Mouse (Mus musculus) layer of hippocampus, postnatal 25 days (tissue): Measurements from ENCODE around the gene Stra8. TPM values are rescaled to one million over a fixed set of nuclear protein-coding genes. Genes with fewer than 3 reads are reported as not detected.

ENCODE experiments used
- DNase-seq, 2 experiments: peaks; one replicate each; pipeline ENCODE4 v3.0.0; 2022; ENCODE audit warnings: mixed read lengths in 2 of 2, low spot score in 1 of 2; ENCODE audit errors: extremely low spot score in 1 of 2
- total RNA-seq, 2 experiments: library from RNA; stranded (reverse); gene quantifications; 2 replicates each; pipeline ENCODE4 v1.2.3; 2021

The Stra8 gene
- total RNA-seq, 2 experiments from 2014 or later = not detected

DNA sequence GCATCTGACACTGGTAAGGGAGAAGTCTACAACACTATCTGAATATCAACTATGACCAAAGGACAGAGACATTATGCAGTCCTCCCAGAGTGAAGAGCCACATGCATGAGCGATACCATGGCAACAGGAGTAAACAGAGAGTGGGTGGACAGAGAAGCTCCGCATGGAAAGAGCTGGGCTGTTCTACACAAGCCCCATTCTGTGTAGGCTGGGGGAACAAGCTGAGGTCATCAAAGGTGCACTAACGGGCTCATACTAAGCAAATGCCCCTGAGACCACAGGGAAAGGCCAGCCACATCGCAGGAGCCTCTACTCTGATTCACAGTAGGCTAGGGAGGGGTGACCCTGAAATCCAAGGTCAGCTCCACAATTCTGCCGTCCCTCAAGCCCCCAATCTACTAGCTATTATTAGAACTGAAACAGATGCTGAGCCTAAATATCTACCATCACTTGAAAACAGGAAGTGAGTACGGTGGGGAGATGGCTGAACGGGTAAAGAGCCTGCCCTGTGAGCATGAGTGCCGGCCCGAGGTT is 18.0 kb upstream of the Stra8 start:
- no peak for DNase-seq

DNA sequence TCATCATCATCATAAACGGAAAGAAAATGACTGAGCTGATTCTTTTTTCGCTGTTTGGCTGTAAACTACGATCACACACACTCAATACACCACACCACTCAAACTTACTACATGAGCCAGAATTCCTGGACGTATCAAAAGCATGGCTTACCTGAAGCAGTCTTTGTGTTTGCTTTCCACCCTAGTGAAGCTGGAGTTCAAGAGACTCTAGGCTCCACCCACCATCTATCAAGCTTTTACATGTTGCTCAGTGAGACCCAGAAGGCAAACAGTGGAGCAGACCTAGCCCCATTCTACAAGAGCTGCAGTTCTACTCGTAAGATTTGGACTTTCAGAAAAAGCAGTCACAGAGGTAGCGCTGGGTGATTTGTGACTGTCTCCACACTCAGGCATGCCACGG is 17.4 kb upstream of the Stra8 start:
- DNase-seq = no peak

DNA sequence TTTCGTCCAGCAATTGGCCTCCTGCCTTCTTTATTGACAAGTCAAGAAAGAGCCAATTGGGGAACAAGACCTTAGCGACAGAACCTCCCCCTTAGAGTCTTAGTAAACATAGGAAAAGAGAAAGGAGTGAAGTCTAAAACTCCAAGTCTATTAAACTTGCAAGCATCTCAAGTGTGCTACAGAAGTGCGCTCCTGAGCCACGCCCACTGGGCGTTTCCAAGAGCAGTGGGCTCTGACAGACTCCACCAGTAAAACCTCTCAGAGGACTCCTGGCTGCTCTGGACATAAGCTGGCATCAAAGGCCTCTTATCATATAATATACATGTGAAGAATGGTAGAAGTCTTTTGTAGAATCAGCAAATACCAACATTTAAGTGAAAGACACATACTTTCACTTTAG is 16.5 kb upstream of the Stra8 start:
- no peak for DNase-seq

- no peak for DNase-seq
Observed at GRCm38 (mm10) chr6:34903851-34904250, 16.1 kb upstream of the Stra8 start.

GRCm38 (mm10) chr6:34904361-34904760 is 15.6 kb upstream of the Stra8 start:
- no peak for DNase-seq

- DNase-seq = no peak
Observed at GRCm38 (mm10) chr6:34906125-34906524, 13.8 kb upstream of the Stra8 start.

DNA sequence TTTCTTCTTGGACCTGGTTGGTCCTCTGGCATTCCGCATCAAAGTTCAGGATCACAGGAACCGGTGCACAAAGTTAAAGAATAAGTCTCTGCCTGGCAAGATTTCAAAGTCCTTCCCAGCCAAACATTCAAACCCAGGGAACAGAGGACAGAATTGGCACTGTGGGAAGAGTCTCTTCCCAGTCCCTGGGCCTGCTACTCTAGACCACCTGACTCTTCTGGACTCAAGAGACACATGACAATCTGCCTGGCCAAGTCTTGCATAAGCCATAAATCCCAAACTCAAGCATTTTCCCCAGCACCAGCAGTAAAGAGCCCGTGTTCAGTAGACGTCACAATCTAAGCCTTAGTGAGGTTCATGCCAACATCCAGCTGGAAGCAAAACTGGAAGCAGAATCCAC is 13.3 kb upstream of the Stra8 start:
- DNase-seq = no peak

GRCm38 (mm10) chr6:34907121-34907614 is 12.8 kb upstream of the Stra8 start:
- no peak for DNase-seq

DNA sequence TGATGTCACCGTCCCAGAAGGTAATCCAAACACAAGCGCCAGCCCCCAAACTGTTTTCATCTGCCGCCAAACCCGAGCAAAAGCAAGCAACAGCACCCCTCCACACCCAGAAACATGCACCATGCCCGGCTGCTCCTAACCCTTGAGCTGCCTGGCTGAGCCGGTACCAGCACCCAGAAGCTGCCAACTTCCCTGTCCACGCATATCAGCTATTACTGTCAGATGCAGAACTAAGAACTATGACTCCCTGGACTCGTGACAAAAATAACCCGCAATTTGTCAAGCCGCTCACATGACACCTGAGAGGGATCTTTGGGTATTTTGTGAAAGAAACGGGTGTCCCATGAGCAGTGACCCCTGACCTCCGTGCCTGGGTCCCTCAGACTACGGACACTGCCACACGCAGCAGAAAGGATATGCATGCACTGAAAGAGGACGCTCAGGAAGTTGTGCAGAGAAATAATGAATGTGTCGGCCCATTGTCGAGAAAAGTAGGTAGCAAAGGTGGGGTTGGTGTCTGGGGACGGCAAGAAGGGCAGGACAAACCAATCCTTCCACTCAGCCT is 12.2 kb upstream of the Stra8 start:
- DNase-seq = no peak

- DNase-seq = no peak
Observed at GRCm38 (mm10) chr6:34909631-34910345, 10.2 kb upstream of the Stra8 start.

GRCm38 (mm10) chr6:34910371-34911219 is 9.4 kb upstream of the Stra8 start, which contains the start of gene Wdr91:
Gene Wdr91 (minus strand): TSS chr6:34910876.
- DNase-seq = peak; percentile 89 to 92

GRCm38 (mm10) chr6:34913341-34914040 is 6.5 kb upstream of the Stra8 start:
- no peak for DNase-seq

- no peak for DNase-seq
Observed at GRCm38 (mm10) chr6:34914462-34914861, 5.5 kb upstream of the Stra8 start.

DNA sequence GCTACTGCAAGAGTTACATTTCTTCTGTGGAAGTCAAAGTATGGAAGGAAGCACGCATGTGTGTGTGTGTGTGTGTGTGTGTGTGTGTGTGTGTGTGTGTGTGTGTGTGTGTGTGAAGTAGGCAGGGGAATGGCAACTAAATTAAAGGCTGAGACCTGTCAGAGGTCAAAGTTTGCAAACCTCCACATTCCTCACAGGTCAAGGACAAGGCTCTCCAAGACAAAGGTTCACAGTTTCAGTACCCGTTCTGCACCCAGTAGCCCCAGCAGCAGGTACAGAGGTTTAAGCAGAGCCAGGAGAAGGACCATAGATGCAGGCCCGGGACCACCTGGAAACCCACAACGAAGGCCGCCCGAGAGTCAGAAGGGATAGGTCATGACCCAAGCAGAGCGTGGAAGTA is 817 bp upstream of the Stra8 start:
- DNase-seq = no peak

DNA sequence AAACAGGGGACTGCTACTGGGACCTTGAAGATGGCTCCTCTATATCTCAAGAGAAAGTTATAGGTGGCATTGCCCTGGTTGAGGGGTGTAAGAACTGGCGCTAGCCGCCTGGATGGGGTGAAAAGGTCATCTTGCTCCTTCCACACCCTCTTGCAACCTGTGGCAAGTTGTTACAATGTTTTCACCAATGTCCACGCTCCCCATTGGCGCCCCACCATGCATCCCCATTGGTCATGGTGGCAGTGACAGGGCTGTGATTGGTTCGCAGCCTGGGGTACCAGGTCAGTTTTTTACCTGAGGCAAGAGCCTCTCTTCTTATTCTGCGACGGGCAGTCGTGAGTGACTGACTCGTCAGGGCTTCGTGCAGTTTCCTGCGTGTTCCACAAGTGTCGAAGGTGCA is 668 bp downstream of the Stra8 start:
- no peak for DNase-seq

GRCm38 (mm10) chr6:34921941-34922340 is 2.0 kb downstream of the Stra8 start:
- no peak for DNase-seq

DNA sequence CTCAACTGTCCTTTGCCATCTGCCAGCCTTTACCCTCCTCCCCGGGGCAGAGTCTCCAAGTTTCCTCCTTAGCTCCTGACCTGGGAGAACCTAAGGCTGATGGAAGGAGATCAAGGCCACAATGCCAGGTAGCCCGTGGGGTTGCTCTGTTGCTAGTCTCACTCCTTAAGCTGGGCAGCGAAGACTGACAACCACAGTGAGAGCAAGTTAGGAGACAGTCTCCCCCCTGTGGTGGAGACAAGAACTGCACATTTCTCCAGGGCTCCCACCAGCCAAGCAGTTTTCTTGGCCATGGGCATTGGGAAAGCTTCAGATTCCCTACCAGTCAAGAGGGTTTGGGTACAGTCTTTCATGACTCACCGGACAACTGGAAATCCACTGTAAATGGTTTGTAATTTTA is 7.2 kb downstream of the Stra8 start:
- peak; percentile 63 to 84 for DNase-seq

- DNase-seq = no peak
Observed at GRCm38 (mm10) chr6:34927594-34927993, 7.6 kb downstream of the Stra8 start.

- no peak for DNase-seq
Observed at GRCm38 (mm10) chr6:34932633-34933032, 12.7 kb downstream of the Stra8 start.

DNA sequence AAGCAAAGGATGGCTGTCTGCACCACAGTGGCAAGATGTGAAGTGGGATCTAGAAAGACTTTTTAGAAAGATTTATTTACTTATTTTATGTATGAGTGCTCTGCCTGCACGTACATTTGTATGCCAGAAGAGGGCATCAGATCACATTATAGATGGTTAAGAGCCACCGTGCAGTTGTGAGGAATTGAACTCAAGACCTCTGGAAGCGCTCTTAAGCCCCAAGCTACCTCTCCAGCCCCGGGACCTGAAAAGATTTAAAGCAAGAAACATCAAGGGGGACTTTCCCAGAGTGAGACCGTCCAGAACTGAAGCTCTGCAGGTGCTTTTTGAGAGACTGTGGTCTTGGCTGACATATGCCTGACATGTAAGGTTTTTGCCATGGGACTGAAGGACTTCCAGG is 16.8 kb downstream of the Stra8 start:
- DNase-seq = no peak
